Mouse (Mus musculus) adipocyte (in vitro differentiated cells): ENCODE measurements around the gene Pbx1.

ENCODE experiments used
- DNase-seq: peaks from one replicate; pipeline ENCODE4 v3.0.0-alpha.2; 2016; ENCODE audit warnings: low spot score

Pbx1 gene

DNA sequence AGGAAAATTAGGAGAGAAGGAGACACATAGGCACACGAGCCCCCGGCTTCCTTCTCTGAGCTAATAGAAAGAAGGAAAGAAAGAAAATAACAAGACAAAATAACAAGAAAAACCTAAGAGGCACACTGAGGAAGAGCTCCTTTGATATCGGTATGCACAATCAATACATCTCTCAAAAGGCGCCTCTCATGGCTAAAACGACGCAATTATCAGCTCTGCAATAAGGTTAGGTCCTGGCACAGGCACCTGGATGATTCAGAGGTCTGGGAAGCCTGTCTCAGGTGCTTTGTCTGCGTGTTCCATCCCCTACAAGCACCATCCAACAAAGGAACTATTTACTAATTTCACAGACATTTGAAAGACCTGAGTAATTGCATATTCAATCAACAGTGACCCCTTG is 5.8 kb downstream of the Pbx1 start:
- DNase-seq, result no peak

DNA sequence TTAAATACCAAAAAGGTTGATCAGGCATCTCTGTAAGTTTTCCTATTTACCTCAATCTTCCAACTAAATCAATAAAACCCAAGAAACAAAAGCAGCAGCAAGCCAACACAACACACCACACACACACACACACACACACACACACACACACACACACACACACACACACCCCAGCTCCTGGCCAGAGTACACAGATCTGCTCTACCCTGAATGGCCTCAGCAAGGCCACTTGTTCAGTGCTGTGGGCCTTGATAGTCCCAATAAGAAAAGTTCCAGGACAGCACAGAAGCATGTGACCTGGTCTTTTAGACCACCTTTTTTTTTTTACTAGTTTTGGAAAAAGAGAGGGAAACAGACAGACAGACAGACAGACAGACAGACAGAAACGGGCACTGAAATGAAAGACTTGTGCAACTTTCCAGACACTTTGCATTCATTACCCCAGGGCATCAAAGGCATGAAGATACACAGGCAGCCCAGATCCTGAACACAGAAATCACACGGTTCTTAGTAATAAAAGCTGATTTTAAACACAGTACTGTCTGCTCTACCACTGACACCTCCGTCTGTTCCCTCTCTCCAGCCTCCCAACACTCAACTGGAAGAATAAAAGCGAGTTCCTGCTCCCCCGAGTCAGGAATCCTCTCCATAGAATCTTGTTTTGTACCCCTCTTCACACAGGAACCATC is 6.9 kb downstream of the Pbx1 start:
- DNase-seq, result no peak

DNA sequence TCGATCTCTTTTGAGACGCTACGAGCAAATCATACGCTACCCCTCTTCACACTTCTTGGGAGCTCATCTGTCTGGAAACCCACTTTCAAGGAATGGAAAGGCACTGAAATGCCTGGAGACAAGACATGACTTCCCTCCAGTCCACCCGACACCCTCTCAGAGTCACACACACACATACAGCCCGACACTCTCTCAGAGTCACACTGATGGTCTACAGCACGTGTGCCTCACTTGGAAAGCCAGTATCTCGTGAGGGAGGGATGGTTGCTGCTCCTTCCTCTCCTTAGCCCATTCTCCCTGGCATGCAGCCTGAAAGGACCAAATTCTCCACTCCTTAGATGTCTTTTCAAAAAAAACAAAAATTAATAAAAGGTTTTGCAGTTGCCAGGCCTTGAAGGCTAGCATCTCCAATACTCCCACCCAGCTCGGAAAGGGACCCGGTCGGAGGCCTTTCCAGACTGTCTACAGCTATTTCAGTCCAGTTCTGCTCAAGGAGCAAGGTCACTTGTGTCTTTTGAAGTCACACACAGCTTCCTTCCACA is 8.6 kb downstream of the Pbx1 start:
- DNase-seq, result no peak

DNA sequence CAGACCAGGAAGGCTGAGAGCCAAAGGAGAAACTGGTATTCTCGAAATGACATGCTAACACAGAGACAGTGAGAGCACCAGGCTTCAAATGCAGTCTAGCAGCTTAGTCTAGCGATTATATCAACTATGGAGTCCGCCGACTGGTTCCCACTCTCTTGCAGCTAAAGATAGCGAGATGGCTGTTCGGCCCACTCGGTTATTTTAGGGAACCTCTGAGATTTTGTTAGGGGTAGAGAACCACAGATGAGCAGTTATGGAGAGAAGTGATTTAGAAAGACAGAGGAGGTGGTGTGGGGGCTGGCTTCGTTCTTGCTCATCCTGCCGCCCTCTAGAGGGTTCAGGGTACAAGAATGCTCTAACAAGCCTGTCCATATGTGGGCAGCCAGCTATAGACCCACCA is 13.2 kb downstream of the Pbx1 start:
- no peak for DNase-seq

DNA sequence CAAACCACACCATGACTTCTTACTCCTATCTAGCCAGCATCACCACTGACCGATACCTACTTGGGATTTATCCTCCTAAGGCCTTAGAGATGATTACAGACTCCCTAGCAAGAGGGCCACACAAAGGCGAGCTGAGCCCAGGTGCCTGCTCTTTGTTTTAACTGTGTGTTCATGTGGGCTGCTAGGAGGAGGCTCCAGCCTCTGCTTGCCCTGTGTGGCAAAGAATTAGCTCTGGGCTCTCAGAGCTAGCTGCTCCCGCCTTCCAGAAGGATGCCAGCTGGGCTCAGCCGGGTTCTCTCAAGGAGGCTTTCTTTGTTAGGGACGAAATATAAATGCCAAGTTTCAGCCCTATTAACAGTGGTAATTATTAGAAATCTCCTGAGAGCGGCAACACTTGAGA is 14.4 kb downstream of the Pbx1 start:
- no peak for DNase-seq

DNA sequence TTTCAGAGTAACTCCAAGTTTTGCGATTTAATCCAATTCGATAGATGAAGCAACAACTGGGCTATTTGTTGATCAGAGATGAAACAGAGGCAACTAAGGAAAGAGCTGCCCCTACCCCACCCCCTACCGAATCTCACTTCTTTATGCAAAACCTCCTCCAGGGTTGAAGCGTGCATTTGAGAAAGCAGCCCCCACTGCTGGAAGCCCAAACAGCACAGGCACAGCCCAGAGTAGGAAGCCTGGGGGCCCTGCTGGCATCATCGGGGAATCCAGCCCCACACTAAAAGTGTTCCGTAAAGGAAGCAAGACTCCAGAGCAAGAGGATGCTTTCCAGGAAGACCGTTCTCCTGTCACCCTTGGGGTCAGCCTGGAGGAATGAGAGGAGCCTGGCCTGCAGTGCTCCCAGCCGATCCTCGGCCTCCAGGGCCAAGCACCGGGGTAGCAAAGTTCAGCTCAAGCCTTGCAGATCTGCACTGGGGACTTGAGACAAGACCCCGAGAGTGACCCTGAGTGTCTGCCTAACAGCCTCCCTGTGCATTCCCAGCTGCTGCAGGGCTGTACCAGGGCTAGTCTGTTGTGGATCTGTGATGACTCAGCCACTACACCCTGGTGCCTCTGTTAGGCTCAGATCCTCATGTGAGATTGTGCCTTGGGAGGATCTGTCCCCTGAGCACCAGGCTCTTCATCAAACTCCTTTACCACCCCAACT is 15.2 kb downstream of the Pbx1 start:
- DNase-seq, result no peak

DNA sequence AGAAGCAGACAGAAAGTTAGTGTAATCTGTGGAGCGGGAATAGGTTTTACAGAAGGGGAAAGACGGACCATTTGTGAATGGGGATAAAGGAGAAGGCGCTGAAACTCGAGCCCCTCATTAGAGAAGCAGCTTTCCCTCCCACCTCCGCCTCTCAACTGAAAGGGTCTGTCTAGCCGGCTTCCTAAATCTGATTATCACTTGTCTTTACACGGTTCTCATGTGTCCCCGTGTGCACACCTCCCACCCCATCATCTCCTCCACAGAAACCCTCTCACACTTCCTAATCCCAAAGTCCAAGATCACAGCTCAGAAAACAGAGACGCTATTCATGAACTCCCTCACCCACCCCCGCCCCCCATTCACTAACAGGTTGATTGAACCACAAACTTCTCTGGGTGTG is 21.5 kb downstream of the Pbx1 start:
- no peak for DNase-seq

DNA sequence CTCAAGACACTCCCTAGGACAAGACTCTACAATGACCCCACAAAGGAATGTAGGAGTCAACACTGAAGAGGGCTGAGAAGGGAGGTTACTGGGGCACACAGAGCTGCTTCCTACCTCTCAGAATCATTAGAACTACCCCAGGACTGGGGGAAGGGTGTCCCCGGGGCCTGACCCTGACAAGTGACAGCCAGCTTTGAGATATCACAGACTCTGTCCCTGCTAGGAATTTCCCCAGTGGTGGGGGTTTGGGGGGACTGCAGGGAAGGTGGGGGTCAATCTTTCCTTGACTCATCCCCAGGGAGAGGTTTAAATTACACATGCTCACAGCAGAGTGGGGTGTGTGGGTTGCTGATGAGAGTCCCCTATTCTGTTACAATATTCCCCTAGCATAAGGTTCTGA is 22.0 kb downstream of the Pbx1 start:
- DNase-seq, result no peak

DNA sequence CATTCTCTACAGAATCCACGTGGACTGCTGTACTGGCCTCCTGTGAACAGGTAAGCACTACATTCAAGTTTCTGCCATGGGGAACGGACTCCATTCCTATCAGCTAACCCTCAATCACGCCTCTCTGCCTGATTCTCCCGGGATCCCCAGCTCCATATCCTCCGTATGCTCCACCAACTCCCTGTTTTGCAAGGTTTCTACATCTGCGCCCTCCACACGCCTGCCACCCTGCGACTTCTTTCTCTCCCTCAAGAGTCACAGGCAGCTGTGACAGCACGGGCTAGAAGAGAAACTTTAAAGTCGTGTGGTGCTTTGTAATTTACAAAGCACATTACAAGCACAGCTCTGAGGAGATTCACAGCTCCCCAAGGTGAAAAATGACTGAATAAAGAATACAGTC is 23.3 kb downstream of the Pbx1 start:
- DNase-seq, result no peak

DNA sequence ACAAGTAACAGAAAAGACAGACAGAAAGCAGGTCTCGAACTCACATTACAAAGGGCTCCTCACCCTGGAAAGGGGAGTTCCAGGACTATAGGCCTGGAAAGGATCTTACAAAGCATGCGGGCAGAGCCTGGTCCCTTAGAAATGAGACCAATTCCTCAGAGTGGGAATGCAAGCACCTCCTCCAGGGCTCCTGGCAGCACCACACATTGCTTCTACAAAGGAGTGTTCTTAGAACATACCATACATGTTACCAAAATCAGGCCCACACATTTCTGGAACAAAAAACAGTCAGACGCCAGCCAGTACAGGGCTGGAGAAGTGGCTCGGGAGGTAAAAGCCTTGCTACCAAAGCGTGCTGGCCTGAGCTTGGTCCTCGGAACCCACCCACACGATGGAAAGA is 24.1 kb downstream of the Pbx1 start:
- no peak for DNase-seq

DNA sequence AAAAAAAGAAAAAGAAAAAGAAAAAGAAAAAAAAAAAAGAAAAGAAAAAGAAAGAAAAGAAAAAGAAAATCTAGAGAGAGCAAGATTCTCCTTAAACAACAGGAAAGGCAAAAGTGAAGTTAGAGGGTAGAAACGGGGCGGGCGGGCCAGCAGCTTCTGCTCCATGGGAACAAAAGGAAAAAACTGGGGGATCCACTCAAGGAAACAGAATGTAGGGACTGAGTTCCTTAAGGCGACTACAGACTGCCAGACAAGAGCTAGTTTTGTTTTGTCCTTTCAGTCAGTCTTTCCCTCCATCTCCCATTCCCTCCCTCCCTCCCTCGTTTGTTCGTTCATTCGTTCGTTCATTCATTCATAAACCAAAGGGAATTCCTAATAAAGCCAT is 25.8 kb downstream of the Pbx1 start:
- no peak for DNase-seq

DNA sequence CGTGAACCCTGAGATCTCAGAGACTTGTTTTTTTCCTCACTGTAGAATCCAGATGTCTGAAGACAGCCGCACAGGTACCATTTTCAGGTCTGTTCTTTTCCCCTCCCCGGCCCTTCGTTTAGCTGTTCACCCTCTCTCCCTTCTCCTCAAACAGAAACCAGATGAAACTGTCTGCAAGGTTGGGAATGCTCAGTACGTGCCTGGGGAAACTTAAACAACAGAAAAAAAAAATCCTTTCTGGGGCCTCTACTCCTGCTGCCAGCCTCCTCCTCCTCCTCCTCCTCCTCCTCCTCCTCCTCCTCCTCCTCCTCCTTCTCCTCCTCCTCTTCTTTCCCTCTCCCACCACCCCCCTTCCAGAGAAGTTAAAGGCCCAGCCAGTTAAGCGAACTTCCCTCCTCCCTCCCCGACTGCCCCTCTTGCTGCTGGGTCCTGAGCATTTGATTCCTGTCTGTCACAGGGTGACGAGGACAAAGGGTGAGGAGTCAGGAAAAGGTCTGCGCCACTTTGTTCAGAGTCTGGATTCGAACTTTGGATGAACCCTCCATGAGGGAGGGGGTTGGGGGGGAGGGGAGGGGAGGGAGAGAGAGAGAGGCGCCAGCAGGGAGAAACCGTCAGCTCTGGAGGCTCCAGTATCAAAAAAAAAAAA is 26.3 kb downstream of the Pbx1 start:
- DNase-seq, result peak; percentile 26

DNA sequence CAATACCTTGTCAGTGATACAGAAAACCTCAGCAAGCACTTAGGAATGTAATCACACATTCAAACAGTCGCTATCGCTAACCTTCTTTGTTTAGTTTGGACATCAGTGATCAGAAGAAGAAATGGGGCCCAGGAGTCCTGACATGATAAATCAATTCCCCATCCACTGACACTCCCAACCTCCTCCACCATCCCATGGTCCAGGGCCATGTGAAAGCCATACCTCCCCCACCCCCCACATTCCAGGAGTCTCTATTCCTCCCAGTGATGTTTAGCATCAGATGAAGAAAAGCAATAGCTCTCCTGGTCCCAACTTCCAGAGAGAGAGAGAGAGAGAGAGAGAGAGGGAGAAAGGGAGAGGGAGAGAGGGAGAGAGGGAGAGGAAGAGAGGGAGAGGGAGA is 28.5 kb downstream of the Pbx1 start:
- DNase-seq, result no peak

DNA sequence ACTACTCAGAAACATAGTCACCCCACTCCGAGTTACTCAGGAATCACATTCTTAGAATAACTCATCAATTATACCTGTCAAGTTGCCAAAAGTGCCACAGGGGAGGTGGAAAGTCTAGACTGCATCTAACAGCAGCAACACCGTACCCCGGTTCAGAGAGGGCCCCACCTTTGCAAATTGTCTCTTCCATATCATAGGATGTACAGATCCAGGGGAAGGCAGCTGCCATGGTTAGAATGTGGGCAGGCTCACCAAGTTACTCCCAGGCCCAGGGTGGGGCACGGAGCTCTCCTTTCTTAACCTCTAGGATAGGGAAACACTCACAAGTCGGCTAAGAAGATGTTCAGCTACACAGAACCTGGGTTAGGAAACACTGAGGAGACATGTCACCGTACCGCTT is 29.4 kb downstream of the Pbx1 start:
- DNase-seq, result no peak

DNA sequence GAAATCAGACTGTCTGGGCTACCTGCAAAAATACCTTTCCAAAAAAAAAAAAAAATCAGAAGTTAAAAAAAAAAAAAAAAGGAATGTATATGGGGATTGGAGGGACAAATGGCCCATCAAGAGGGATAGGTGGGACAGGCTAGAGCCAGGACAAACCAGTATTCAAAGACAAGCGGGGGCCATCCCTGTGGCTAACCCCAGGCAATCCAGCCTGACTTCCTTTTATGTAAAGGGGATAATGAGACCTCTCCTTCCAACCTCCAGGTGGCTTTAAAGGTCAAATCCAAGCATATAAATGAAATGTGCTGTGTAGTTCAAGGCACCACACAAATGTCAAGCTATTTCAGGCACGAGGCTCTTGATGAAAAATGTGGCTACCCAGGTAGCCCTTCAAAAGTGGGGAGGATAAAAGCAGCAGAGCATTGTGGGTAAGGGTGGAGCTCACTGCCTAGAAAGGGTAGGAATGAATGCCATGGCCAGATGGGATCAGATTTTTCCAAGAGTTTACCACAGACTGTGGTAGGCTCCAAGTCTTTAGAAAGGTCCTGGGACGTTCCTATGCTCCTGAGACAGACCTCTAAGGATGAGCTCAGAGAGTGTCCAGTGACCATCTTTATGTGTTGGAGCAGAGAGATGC is 36.4 kb downstream of the Pbx1 start:
- DNase-seq, result no peak

DNA sequence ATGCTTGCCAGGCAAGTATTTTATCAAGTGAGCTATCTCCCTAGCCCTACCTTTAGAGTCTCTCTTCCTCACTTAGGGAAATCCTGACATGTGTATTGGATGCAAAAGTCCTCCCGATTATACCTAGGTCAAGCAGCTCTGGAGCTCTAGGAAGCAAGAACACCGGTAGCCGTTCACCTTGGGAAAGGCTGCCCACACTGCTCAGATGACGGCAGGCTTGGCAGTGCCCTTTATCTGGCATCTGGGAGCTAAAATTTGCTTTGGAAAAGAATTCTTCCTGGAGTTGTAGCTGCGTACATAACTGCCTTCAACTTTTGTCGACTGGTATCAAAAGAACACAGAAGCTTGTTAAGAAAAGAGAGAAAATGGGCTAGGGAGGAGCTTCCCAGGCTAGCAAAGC is 37.5 kb downstream of the Pbx1 start:
- no peak for DNase-seq

DNA sequence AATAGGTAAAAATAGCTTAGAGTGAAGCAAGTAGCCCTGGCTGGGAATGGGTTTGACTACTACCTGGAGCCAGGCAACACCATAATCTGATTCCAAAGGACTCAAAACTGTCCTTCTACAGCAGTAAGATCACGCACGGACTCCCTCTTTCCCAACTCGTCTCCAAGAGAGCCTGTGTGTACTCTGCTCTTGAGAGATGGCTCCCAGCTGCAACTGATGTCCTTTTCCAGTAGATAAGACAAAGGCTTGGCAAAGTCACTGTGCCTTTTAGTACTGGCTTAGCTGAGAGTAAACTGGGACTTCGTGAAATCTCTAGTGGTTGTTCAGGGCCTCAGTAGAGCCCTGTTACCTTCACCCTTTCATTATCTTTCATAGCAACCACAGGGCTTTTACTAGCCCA is 38.6 kb downstream of the Pbx1 start:
- no peak for DNase-seq

DNA sequence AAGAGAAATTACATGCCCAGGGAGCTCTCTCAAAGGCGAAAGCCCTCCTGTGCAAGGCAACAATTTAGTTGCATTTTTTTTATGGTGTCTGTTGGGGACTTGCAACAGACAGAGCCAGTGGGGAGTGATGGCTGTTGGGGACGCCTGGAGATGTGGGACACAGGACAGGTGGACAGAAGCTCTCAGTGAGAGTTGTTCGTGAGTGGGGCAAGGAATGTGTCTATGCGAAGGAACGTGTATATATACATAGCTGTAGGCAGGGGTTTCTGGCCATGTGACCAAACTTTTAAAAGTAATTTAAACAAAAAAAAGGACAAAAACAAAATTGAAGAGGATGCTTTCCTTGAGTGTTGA is 39.6 kb downstream of the Pbx1 start:
- no peak for DNase-seq

DNA sequence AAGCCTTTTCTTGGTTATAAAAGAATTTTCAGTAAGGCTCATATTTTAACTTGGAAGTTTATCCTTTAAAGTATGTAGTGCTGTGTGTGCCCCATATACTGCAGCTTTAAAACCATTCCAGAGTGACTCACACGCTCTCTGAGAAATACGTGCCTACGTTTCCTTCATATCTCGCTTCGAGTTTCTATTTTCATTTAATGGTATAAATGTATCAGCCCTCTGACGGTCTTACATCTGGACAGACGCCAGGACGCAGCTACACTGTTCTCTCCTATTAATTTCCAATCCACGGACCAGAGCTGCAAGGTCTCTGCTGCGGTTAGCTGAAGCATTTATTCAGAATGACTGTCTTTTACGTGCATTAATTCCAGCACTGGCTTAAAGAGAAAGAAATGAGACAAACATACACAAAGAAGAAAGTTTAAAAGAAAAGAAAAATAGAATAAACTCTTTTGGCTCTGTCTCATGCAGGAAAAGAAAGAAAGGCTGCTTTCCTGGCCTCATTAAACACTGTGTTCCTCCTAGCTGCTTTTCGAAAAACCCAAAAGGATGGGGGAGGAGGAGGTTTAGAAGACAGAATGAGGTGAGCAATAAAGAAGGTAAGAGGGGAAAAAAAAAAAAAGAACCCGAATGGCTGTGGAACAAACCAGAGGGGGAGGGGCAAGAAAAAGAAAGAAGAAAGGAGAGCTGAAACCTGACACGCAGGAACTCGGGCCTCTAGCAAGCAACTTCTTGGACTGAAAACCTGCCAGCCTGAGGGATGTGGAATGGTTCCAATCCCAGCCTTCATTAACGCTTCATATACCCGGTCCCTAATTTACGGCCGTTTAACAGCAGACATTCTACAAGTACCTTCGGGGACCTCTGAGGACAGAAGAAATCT is 40.2 kb downstream of the Pbx1 start:
- DNase-seq, result peak; percentile 76

DNA sequence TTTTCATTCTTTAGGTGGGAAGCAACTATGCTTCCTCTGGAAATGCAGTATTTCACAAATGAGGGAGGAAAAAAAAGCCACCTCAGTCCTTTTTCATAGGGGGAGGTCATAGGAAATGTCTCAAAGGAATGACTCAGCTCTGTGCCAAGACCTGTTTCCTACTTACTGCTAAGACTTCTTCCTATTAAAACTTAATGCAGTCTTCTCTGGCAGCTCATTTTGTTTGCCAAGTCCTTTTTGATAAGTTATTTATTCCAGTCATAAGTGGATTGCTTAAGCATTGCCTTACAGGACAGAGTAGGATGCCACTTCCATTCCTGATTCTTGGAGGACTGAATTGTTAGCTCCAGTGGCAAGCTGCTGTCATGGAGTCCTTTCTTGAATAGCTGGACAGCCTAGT is 41.3 kb downstream of the Pbx1 start:
- peak; percentile 37 for DNase-seq

DNA sequence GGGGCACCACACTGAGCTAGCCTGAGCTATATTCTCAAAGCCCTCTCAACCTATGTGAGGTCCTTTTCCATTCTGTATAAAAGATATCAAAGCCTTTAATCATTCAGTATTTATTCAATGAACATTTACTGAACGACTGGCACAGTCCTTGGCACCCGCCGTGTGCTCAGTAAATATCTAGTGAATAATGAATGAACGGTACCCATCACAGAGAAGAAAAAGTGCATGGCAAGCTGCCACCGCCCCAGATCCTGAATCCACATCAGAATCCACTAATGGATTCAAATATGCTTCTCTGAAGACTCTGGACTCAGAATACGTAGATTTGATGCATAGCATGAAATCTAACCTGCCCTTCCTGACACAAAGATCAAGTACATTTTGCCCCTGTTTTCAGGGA is 45.9 kb downstream of the Pbx1 start:
- DNase-seq, result no peak

DNA sequence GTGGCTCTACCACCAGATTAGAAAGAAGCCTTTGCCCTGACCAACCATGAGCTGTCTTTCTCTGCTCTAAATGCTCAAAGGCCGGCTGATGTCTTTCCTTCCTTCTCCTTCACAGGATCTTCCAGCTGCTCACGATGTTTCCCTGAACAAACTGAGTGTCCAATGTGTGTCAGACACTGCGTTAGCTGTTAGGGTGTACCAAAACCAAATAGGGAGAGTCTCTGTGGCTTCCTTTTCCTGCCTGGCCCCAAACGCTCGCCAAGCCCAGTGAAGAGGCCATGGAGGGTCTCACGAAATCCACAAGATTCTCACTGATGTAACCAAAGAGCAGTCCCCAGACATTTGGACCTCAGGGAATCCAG is 47.5 kb downstream of the Pbx1 start:
- DNase-seq, result no peak
